Mouse (Mus musculus): ENCODE data around the gene Neurog2. TPM values are rescaled to one million over a fixed set of nuclear protein-coding genes. Genes with fewer than 3 reads are reported as not detected.

Neurog2 gene
- total RNA-seq, 1 experiment from 2014 or later, result not detected

- no peak for ATAC-seq (ENCODE audit: extremely low read depth, insufficient number of reproducible peaks, low FRiP score, poor library complexity, severe bottlenecking)
Measured at GRCm38 (mm10) chr3:127640762-127641700, 8.1 kb downstream of the Neurog2 start.

GRCm38 (mm10) chr3:127642211-127642610 is 9.3 kb downstream of the Neurog2 start:
- ATAC-seq (ENCODE audit: extremely low read depth, insufficient number of reproducible peaks, low FRiP score, poor library complexity, severe bottlenecking), result no peak

- ATAC-seq (ENCODE audit: extremely low read depth, insufficient number of reproducible peaks, low FRiP score, poor library complexity, severe bottlenecking), result no peak
Measured at GRCm38 (mm10) chr3:127646156-127646825, 13.4 kb downstream of the Neurog2 start.

GRCm38 (mm10) chr3:127651742-127652653 is 19.1 kb downstream of the Neurog2 start:
- ATAC-seq (ENCODE audit: extremely low read depth, insufficient number of reproducible peaks, low FRiP score, poor library complexity, severe bottlenecking), result no peak

- no peak for ATAC-seq (ENCODE audit: extremely low read depth, insufficient number of reproducible peaks, low FRiP score, poor library complexity, severe bottlenecking)
Measured at GRCm38 (mm10) chr3:127660712-127661111, 27.8 kb downstream of the Neurog2 start.

GRCm38 (mm10) chr3:127661646-127662531 is 29.0 kb downstream of the Neurog2 start:
- ATAC-seq (ENCODE audit: extremely low read depth, insufficient number of reproducible peaks, low FRiP score, poor library complexity, severe bottlenecking), result no peak

DNA sequence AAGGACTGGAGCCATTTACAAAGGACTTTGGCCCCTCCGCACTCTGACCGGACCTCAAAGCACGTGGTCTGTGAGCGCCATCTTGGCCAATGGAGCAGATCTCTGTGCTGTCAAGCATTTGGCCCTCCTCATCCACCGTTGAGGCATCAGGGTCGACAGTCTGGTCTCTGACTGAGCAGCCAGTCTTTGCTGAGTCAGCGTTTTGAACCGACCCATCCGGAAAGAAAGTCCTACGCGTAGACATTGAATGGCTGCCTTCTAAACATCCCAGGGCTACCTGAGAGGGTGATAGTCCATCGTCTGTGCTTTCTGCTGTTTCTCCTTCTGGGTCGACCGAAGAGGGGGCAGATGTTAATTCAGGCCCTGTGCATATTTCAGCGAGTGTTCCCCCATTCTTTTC is 46.8 kb downstream of the Neurog2 start:
- no peak for ATAC-seq (ENCODE audit: extremely low read depth, insufficient number of reproducible peaks, low FRiP score, poor library complexity, severe bottlenecking)

Other genes with a start within 250 kb of the Neurog2 start
- 0.12 TPM in 1 of 2 replicates, not detected in the other for gene Ank2, start 133.8 kb upstream of the Neurog2 start, total RNA-seq (2017)
- 42.8 and 44.2 TPM in 2 replicates for gene Larp7, start 79.8 kb upstream of the Neurog2 start, total RNA-seq (2017)
- gene Zgrf1, start 79.6 kb upstream of the Neurog2 start, total RNA-seq (2017), result 4.5 and 5.4 TPM in 2 replicates
- gene Alpk1, start 147.4 kb downstream of the Neurog2 start, total RNA-seq (2017), result 2.9 and 4.9 TPM in 2 replicates
- gene Tifa, start 156.7 kb downstream of the Neurog2 start, total RNA-seq (2017), result 32.7 and 33.5 TPM in 2 replicates
- gene Ap1ar, start 204.4 kb downstream of the Neurog2 start, total RNA-seq (2017), result 43.0 and 58.7 TPM in 2 replicates

Data from neutrophil, adult 5-6 weeks (primary cell).